Mouse (Mus musculus) fat pad, adult 2 months (tissue): ENCODE measurements around the gene Tmem54.

Source experiments
- DNase-seq: peaks from one replicate; pipeline ENCODE4 v3.0.0-alpha.2; 2011; ENCODE audit warnings: low read depth, low spot score; ENCODE audit errors: extremely low read depth

Gene Tmem54

DNA sequence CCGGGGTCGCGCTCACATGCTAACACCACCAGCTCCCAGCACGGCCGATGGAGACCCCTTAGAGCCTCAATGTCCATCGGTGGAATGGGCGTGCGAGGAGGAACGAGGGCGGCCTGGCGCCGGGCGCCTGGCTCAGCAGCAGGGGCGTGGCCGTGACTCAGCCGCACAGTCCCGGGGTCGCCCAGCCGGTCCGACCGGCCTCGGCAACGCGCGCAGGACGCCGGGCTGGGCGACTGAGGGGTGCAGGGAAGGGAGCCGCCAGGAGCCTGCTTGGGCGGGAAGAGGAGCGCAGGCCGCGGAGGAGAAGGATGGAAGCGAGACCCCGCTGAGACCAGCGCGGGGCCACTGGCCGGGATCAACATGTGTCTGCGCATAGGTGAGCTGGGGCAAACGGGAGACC is at the start of gene Tmem54:
Tmem54 (plus strand) TSS at position 193 of the 400 bp plus-strand sequence.
- DNase-seq = no peak

DNA sequence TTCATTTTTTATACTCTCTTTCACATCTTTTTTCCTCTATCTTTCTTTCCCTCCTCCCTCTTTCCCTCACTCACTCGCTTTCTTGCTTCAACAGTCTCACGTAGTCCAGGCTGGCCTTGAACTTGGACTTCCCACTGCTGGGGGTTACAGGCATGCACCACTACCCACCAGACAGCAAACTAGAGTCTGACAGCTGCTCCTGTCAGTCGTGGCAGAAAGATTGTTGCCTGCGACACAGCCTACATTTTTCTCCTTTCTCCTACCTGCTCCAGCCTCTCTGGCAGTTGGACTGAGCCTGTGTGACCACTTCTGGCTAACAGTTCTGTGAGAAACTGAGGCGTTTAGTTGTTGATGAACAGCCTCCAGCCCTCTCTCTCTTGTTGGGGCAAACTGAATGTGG is 49.8 kb upstream of the Tmem54 start:
- no peak for DNase-seq

- no peak for DNase-seq
Measured at GRCm38 (mm10) chr4:129057533-129058206, 47.7 kb upstream of the Tmem54 start.

- no peak for DNase-seq
Measured at GRCm38 (mm10) chr4:129058207-129059092, 46.9 kb upstream of the Tmem54 start, which contains the start of gene Rnf19b. TSS of gene Rnf19b (plus strand) at chr4:129058271.

DNA sequence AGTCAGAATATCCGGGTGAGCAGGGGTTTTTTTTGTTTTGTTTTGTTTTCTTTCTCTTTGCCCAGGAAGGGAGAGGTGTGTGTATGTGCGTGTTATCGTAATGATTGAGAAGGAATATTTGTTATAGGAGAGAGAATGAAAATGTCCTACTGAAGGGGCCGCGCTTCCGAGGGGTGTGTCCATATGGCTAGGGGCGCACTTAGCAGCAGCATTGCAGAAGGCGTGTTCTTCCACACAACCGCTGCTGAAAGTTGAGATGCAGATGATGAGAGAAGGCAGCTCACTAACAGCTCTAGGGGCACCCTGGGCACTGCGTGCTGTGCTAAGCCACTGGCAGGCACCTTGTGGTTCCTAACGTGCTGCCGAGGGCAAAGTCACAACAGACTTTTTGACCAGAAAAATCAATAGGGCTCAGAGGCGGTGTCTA is 46.2 kb upstream of the Tmem54 start:
- no peak for DNase-seq

DNA sequence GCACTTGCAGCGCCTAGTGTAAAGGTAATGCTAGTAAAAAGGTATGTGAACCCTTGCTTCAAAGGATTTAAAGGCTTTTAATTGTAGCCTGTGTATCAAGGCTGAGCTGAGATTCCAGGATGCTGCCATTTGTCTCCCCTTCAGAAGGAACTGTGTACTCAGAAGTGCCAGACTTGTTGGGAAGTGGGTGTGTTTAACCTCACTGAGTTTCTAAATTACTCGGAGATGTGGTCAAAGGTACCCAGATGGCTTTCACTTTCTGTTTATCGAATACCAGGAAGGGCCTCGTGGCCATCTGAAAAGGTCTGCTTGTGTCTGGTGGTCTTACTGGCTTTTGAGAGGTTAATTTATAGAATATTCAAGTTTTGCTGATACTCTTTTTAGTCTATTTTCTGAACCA is 45.4 kb upstream of the Tmem54 start:
- DNase-seq = no peak

GRCm38 (mm10) chr4:129061486-129061885 is 43.9 kb upstream of the Tmem54 start:
- no peak for DNase-seq

DNA sequence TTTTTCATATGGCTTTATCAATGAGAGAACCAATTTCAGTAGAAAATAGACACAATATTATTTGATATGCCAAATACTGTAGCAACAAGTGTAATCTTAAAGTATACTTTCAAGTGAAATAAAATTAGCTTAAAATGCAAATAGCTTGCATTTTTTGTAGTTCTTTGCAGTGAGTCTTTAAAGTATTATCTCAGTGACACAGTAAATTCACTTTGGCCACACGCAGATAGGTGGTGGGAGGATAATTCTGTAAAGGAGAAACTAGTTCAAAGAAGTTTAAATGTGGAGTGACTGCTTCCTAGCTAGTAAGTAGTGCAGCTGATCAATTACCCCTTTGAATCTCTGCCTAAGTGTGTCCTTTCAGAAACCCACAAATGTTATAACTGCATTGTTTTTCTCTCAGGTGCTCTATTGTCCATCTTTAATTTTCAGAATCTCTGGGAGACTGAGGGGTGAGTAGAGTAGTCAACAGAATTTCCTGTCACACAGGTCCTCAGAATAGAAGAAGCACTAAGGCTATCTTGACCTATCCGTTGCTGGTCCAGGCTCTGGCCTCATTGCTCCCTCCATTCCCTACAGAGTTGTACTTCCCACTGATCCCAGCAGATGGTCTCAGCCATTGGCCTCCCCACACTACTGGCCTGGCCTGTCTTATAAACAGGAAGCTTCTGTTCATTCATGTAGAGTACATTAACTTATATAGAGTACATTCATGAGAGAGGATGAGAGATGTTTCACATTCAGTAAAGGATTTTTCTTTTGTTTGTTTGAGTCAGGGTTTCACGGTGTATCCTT is 42.9 kb upstream of the Tmem54 start:
- DNase-seq = no peak

- DNase-seq = no peak
Measured at GRCm38 (mm10) chr4:129065688-129066236, 39.6 kb upstream of the Tmem54 start.

GRCm38 (mm10) chr4:129067638-129068415 is 37.5 kb upstream of the Tmem54 start:
- DNase-seq = no peak

DNA sequence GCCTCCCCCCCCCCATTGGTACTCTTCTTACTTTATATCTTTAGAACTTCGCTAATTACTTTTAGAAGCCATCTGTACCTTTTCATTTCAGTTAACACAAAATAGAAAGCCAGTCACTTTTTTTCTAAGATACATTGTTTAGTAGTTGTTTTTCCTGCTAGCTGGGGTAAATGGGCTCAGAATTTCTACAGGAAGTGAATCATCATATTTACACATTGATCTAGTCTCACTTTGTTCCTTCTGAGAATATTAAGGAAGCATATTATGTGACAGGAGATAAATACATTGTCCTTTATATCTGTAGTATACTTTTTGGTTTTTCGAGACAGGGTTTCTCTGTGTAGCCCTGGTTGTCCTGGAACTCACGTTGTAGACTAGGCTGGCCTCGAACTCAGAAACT is 36.5 kb upstream of the Tmem54 start:
- DNase-seq = no peak

GRCm38 (mm10) chr4:129079126-129079525 is 26.2 kb upstream of the Tmem54 start:
- DNase-seq = no peak

DNA sequence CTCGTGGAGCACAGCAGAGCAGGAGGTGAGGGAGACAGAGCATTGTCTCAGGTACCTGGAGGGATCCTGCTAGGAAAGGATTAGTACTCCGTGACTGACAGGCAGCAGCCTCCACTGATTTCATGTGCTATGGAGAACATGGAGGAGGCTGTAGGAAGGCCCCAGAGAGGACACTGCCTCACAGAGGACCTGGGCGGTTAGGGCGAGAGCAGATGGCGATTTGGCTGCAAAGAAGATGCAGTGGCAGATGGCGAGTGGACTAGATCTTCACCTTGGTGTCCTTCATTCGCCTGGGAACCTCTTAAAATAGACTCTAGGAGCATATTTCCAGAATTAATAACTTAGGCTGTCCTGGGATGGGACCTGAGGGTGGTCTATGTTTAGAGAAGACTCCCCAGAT is 24.3 kb upstream of the Tmem54 start:
- DNase-seq = no peak

GRCm38 (mm10) chr4:129081512-129081911 is 23.8 kb upstream of the Tmem54 start:
- DNase-seq = no peak

DNA sequence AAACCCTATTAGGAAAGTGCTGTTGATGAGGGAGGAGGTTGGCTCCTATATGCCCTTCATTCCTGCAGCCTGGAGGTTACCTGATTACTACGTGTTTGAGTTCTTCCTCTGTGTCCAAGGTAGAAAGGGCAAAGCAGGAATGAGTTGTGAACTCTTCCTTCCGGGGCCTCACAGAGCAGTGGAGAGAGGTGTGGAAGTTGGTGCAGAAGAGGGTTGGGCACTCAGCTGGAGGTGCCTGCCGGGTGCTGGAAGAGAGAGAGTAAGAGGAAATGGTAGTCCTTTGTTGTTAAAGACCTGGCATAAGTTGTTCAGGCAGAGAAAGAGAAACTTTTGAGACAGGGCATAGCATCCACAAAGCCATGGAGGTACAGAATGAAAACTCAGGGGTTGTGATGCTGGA is 23.4 kb upstream of the Tmem54 start:
- no peak for DNase-seq

DNA sequence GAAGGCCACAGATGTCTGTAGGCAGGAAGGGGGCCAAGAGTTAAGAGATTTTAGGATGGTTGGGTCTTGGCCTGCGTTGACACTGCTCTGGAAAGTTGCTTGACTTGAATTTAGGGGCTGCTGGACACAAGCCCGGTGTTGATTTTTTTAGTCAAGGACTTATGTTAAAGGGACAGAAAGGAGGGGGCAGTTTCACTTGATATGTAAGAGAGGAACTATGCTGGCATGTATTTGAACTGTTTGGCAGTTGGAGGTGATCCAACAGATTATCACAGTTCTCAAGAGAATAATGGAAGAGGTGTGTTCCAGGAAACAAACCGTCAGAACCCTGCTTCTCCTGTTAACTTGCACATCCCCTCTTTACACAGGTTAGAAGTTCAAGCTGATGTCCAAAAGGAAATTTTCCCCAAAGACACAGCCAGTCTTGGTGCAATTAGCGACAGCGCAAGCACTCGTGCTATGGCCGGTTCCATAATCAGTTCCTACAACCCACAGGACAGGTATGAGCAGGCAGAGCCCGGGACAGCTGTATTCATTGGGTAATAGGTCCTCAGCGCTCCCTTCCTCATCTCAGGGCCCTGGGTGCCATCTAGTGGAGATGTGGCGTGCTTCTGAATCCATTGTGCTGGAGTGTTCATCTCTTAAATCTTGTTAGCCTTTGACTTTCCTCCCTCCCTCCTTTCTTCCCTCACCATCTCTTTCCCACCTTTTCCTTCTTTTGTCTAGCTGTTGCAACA is 22.8 kb upstream of the Tmem54 start:
- DNase-seq = peak; percentile 68

DNA sequence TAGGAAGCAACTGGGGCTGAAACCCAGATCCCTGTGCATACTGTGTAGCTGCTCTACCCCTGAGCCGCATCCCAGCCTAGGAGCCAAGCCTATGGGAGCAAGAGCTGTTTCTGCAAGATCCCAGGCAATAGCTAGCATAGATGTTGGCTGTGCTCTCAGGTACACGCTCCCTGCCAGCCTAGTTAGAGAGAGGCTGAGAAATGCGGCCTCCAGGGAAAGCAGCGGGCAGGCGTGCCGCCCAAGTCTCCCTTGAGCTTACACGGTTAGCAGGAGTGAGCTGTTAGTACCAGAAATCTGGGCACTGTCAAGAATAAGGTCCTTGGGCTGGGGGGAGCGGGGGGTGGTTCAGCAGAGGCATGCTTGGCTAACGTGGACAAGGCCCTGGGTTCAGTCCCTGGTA is 20.5 kb upstream of the Tmem54 start:
- DNase-seq = no peak

DNA sequence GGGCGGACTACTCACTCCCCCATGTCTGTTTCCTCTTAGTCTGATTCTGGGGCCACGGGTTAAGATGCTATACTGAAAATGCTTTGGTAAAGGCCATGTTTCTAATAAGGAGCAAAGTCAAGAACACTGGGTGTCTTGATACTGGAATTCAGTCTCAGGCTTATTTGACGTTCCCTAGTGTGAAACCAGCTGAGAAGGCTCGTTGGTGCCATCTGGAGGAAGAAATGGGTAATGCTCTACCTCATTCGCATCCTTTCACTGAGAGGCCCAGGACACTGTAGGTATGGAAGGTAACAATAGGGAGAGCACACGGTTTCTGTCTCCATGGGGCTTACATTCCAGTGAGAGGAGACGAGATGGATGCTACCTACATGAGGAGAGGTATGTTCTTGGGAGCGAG is 19.3 kb upstream of the Tmem54 start:
- no peak for DNase-seq

DNA sequence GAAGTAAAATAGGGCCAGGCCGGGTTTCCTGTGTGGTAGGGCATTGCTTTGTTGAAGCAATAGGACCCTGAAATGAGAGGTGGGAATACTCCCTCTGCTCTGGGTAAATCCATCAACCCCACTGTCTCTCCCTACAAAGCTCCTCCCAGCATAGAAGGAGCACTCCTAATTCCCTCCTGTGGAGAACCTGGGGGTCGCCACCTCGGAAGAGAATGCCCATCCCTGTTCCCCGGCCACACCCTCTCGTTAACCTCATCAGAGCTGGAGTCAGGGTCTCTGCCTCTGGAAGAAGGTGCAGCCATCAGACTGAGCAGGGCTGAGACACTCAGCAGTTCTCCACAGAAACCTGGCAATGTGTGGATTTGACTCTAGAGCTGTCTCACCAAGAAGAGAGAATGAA is 17.5 kb upstream of the Tmem54 start:
- no peak for DNase-seq

- no peak for DNase-seq
Measured at GRCm38 (mm10) chr4:129095276-129095675, 10.1 kb upstream of the Tmem54 start.
